Mouse (Mus musculus): ENCODE data around the gene Rbms2. TPM values are rescaled to one million over a fixed set of nuclear protein-coding genes. Genes with fewer than 3 reads are reported as not detected.

The Rbms2 gene
- polyA plus RNA-seq, 1 experiment from 2014 or later, result 26.6 TPM

MicroRNAs encoded within 50 kb of the gene (microRNA counts, 519-probe panel; counts per million panel counts)
- 341 counts per million, percentile 65 among the panel's probes with 10 or more counts for microRNA mmu-miR-677

Small RNA genes within 50 kb of the gene (microRNA-seq; reads per million reads assigned to microRNA genes)
- 38.3 reads per million, percentile 38 among the genes with 10 or more reads in this experiment for gene Mir677

Other genes with a start within 250 kb of the Rbms2 start
- not detected in 2 replicates for gene Hsd17b6, start 172.7 kb downstream of the Rbms2 start, polyA plus RNA-seq (2016; fragmentation: Nextera tagmentation; extraction: Ambion mirVana)
- gene Prim1, start 165.1 kb downstream of the Rbms2 start, polyA plus RNA-seq (2016; fragmentation: Nextera tagmentation; extraction: Ambion mirVana), result 123 TPM in 2 replicates
- 930 and 977 TPM in 2 replicates for gene Naca, start 144.7 kb downstream of the Rbms2 start, polyA plus RNA-seq (2016; fragmentation: Nextera tagmentation; extraction: Ambion mirVana)
- gene Ptges3, start 121.3 kb downstream of the Rbms2 start, polyA plus RNA-seq (2016; fragmentation: Nextera tagmentation; extraction: Ambion mirVana), result 733 and 767 TPM in 2 replicates
- 2,314 and 2,329 TPM in 2 replicates for gene Atp5b, start 97.0 kb downstream of the Rbms2 start, polyA plus RNA-seq (2016; fragmentation: Nextera tagmentation; extraction: Ambion mirVana)
- gene Baz2a, start 88.7 kb downstream of the Rbms2 start, polyA plus RNA-seq (2016; fragmentation: Nextera tagmentation; extraction: Ambion mirVana), result 13.5 and 15.2 TPM in 2 replicates
- 1.5 and 2.3 TPM in 2 replicates for gene Gls2, start 14.2 kb upstream of the Rbms2 start, polyA plus RNA-seq (2016; fragmentation: Nextera tagmentation; extraction: Ambion mirVana)
- 29.9 and 32.3 TPM in 2 replicates for gene Spryd4, start 31.5 kb upstream of the Rbms2 start, polyA plus RNA-seq (2016; fragmentation: Nextera tagmentation; extraction: Ambion mirVana)
- gene Mip, start 45.5 kb upstream of the Rbms2 start, polyA plus RNA-seq (2016; fragmentation: Nextera tagmentation; extraction: Ambion mirVana), result 0.55 and 0.69 TPM in 2 replicates
- 108 and 112 TPM in 2 replicates for gene Timeless, start 51.8 kb upstream of the Rbms2 start, polyA plus RNA-seq (2016; fragmentation: Nextera tagmentation; extraction: Ambion mirVana)
- 0.81 and 1.1 TPM in 2 replicates for gene Apon, start 73.8 kb upstream of the Rbms2 start, polyA plus RNA-seq (2016; fragmentation: Nextera tagmentation; extraction: Ambion mirVana)
- not detected in 2 replicates for gene Apof, start 88.4 kb upstream of the Rbms2 start, polyA plus RNA-seq (2016; fragmentation: Nextera tagmentation; extraction: Ambion mirVana)
- 10.7 and 11.2 TPM in 2 replicates for gene Stat2, start 90.3 kb upstream of the Rbms2 start, polyA plus RNA-seq (2016; fragmentation: Nextera tagmentation; extraction: Ambion mirVana)
- not detected in 2 replicates for gene Il23a, start 118.5 kb upstream of the Rbms2 start, polyA plus RNA-seq (2016; fragmentation: Nextera tagmentation; extraction: Ambion mirVana)
- 42.1 and 45.3 TPM in 2 replicates for gene Pan2, start 123.0 kb upstream of the Rbms2 start, polyA plus RNA-seq (2016; fragmentation: Nextera tagmentation; extraction: Ambion mirVana)
- gene Cnpy2, start 142.2 kb upstream of the Rbms2 start, polyA plus RNA-seq (2016; fragmentation: Nextera tagmentation; extraction: Ambion mirVana), result 253 and 256 TPM in 2 replicates
- gene Cs, start 157.4 kb upstream of the Rbms2 start, polyA plus RNA-seq (2016; fragmentation: Nextera tagmentation; extraction: Ambion mirVana), result 256 and 265 TPM in 2 replicates
- 9.2 and 10.1 TPM in 2 replicates for gene Coq10a, start 188.7 kb upstream of the Rbms2 start, polyA plus RNA-seq (2016; fragmentation: Nextera tagmentation; extraction: Ambion mirVana)
- gene Ankrd52, start 196.8 kb upstream of the Rbms2 start, polyA plus RNA-seq (2016; fragmentation: Nextera tagmentation; extraction: Ambion mirVana), result 11.1 and 13.1 TPM in 2 replicates
- 0.30 TPM in 1 of 2 replicates, not detected in the other for gene Slc39a5, start 220.9 kb upstream of the Rbms2 start, polyA plus RNA-seq (2016; fragmentation: Nextera tagmentation; extraction: Ambion mirVana)
- 161 and 164 TPM in 2 replicates for gene Nabp2, start 231.2 kb upstream of the Rbms2 start, polyA plus RNA-seq (2016; fragmentation: Nextera tagmentation; extraction: Ambion mirVana)
- gene Rnf41, start 231.4 kb upstream of the Rbms2 start, polyA plus RNA-seq (2016; fragmentation: Nextera tagmentation; extraction: Ambion mirVana), result 40.9 and 42.9 TPM in 2 replicates